Mouse (Mus musculus): ENCODE data around the gene Robo3. TPM values are rescaled to one million over a fixed set of nuclear protein-coding genes. Genes with fewer than 3 reads are reported as not detected.

The Robo3 gene
- polyA plus RNA-seq, 1 experiment = 0.19 TPM

GRCm38 (mm10) chr9:37437772-37438735, 5.0 kb upstream of the Robo3 start:
- TF ChIP-seq GATA1 (IDR thresholded peaks at IDR 0.05; ENCODE audit: low read length) = no peak

- TF ChIP-seq GATA1 (IDR thresholded peaks at IDR 0.05; ENCODE audit: low read length) = no peak
These were observed 2.6 kb upstream of the Robo3 start for GRCm38 (mm10) chr9:37435616-37436015.

- TF ChIP-seq GATA1 (IDR thresholded peaks at IDR 0.05; ENCODE audit: low read length) = no peak
These were observed 1.9 kb upstream of the Robo3 start for GRCm38 (mm10) chr9:37434932-37435331.

GRCm38 (mm10) chr9:37433823-37434560, 946 bp upstream of the Robo3 start:
- TF ChIP-seq GATA1 (IDR thresholded peaks at IDR 0.05; ENCODE audit: low read length) = no peak

- no peak for TF ChIP-seq GATA1 (IDR thresholded peaks at IDR 0.05; ENCODE audit: low read length)
These were observed 900 bp downstream of the Robo3 start for GRCm38 (mm10) chr9:37432026-37432666.

- no peak for TF ChIP-seq GATA1 (IDR thresholded peaks at IDR 0.05; ENCODE audit: low read length)
These were observed 2.5 kb downstream of the Robo3 start for GRCm38 (mm10) chr9:37430582-37430981.

- TF ChIP-seq GATA1 (IDR thresholded peaks at IDR 0.05; ENCODE audit: low read length) = no peak
These were observed 3.7 kb downstream of the Robo3 start for GRCm38 (mm10) chr9:37429326-37429725.

GRCm38 (mm10) chr9:37421239-37421638, 11.8 kb downstream of the Robo3 start:
- no peak for TF ChIP-seq GATA1 (IDR thresholded peaks at IDR 0.05; ENCODE audit: low read length)

- TF ChIP-seq GATA1 (IDR thresholded peaks at IDR 0.05; ENCODE audit: low read length) = no peak
These were observed 12.4 kb downstream of the Robo3 start for GRCm38 (mm10) chr9:37420676-37421075.

- TF ChIP-seq GATA1 (IDR thresholded peaks at IDR 0.05; ENCODE audit: low read length) = no peak
These were observed 14.3 kb downstream of the Robo3 start for GRCm38 (mm10) chr9:37418791-37419190.

GRCm38 (mm10) chr9:37414666-37415065, 18.4 kb downstream of the Robo3 start:
- TF ChIP-seq GATA1 (IDR thresholded peaks at IDR 0.05; ENCODE audit: low read length) = no peak

GRCm38 (mm10) chr9:37412989-37413388, 20.1 kb downstream of the Robo3 start:
- TF ChIP-seq GATA1 (IDR thresholded peaks at IDR 0.05; ENCODE audit: low read length) = no peak

- TF ChIP-seq GATA1 (IDR thresholded peaks at IDR 0.05; ENCODE audit: low read length) = no peak
These were observed 23.2 kb downstream of the Robo3 start for GRCm38 (mm10) chr9:37409698-37410445.

GRCm38 (mm10) chr9:37407850-37408502, 25.1 kb downstream of the Robo3 start:
- TF ChIP-seq GATA1 (IDR thresholded peaks at IDR 0.05; ENCODE audit: low read length) = no peak

- no peak for TF ChIP-seq GATA1 (IDR thresholded peaks at IDR 0.05; ENCODE audit: low read length)
These were observed 26.7 kb downstream of the Robo3 start for GRCm38 (mm10) chr9:37406372-37406771.
